Mouse (Mus musculus) hindbrain, postnatal 0 days (tissue): ENCODE results near the gene Cd200. TPM values are rescaled to one million over a fixed set of nuclear protein-coding genes. Genes with fewer than 3 reads are reported as not detected.
"Not testable (repeated sequence)": the region's sequence is repeated elsewhere in the genome, so short reads cannot be mapped to it uniquely, and the experiment has no call there.

ENCODE experiments used
- ATAC-seq: fragments of 200-750 bp; cut with Nextera tagmentation; 2 replicates; pipeline ENCODE4 v1.8.0; 2017; ENCODE audit warnings: mild to moderate bottlenecking, moderate TSS enrichment, moderate library complexity
- DNase-seq: peaks from one replicate; pipeline ENCODE4 v3.0.0-alpha.2; 2015; ENCODE audit warnings: low spot score
- H3K27ac ChIP-seq: fragments of 300-500 bp; sonication (generic); 2 replicates; pipeline ENCODE4 v1.5.1; 2014; ENCODE audit warnings: mild to moderate bottlenecking
- H3K27me3 ChIP-seq: fragments of 300-500 bp; sonication (generic); 2 replicates; pipeline ENCODE4 v1.6.1; 2014; ENCODE audit warnings: low read length, mixed read lengths; ENCODE audit not compliant: insufficient read depth
- H3K36me3 ChIP-seq: fragments of 300-500 bp; sonication (generic); 2 replicates; pipeline ENCODE4 v1.6.1; 2014; ENCODE audit warnings: low read length, mixed read lengths; ENCODE audit not compliant: insufficient read depth
- H3K4me1 ChIP-seq: fragments of 300-500 bp; sonication (generic); 2 replicates; pipeline ENCODE4 v1.6.1; 2014; ENCODE audit warnings: antibody characterized with exemption, low read length, mixed read lengths; ENCODE audit not compliant: insufficient read depth
- H3K4me2 ChIP-seq: fragments of 300-500 bp; sonication (generic); 2 replicates; pipeline ENCODE4 v1.6.1; 2014; ENCODE audit warnings: low read depth, mild to moderate bottlenecking, low read length, moderate library complexity, mixed read lengths
- H3K4me3 ChIP-seq: fragments of 300-500 bp; sonication (generic); 2 replicates; pipeline ENCODE4 v1.5.1; 2014; ENCODE audit warnings: low read length
- H3K9ac ChIP-seq: fragments of 300-500 bp; sonication (generic); replicated peaks from 2 replicates; pipeline ENCODE4 v1.6.1; 2014; ENCODE audit warnings: mild to moderate bottlenecking, low read length, moderate library complexity, mixed read lengths
- H3K9me3 ChIP-seq: fragments of 300-500 bp; sonication (generic); 2 replicates; pipeline ENCODE4 v1.6.1; 2016; ENCODE audit warnings: low read length, mixed read lengths
- CTCF ChIP-seq: IDR thresholded peaks from 2 replicates; pipeline ENCODE4 v1.5.1; 2016; ENCODE audit warnings: antibody characterized with exemption, control low read depth, low read depth
- WGBS: fragments of 180-500 bp; shearing (Covaris S2); extraction: QIAGEN DNeasy Blood & Tissue Kit; methylation state at CpG from one replicate; pipeline ENCODE4 v1.1.7; 2014; 5-methylcytosine and 5-hydroxymethylcytosine counted together
- polyA plus RNA-seq: library from polyadenylated mRNA; unstranded; fragments of >200 nt; fragmentation: Nextera tagmentation; extraction: Ambion mirVana; gene quantifications from 2 replicates; pipeline ENCODE4 v1.2.1, GENCODE M21; 2015
- total RNA-seq: library from RNA; depleted of rRNA; stranded (reverse); fragments of >200 nt; gene quantifications from 2 replicates; pipeline ENCODE4 v1.2.3, GENCODE M21; 2014; rRNA removed

Cd200 gene
- total RNA-seq (210 and 300 TPM in 2 replicates), polyA plus RNA-seq (354 and 385 TPM in 2 replicates)

DNA sequence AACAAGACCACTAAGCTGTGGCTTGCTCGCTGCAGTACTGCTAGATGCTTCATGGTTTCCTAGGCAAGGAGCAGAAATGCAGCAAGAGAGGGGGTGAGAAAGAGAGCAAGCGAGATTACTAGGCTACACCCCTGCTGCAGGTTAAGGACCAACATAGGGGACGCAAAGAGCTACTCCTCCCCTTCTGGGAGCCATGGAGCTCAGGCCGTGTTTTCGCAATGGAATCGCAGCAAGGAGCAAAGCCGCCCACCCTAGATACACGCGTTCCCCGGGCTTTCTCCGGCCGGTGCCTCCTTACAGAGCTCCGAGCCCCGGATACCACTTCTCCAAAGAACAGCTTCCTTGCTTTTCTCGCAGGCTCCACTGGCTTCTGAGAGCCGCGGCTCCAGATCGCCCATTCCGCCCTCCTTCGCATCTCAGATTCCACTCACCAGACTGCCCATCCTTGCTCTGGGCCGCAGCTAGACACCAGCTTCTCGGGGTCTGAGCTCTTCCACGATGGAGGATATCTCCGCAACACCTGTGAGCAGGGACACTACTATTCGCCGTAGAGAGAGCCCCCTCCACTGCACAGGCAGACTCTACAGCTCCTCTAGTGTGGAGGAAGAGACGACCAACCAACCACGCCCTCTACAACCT is at the start of gene Cd200:
Gene Cd200 (minus strand): TSS at position 629 of the 639 bp plus-strand sequence.
- peak within 1 kb of the TSS; percentile 64 for H3K4me2 ChIP-seq
- peak within 1 kb of the TSS; percentile 98 for H3K27ac ChIP-seq
- ATAC-seq (peak; percentile 98), DNase-seq (peak; percentile 85)
- WGBS, result 0% methylated on average over 28 of the region's 28 CpGs
- peak; percentile 66 for TF ChIP-seq CTCF
- H3K9ac ChIP-seq, result peak within 1 kb of the TSS; percentile 90
- H3K9me3 ChIP-seq, result no peaks in the 10 kb centered on the region
- no peaks in the 10 kb centered on the region for H3K27me3 ChIP-seq
- H3K4me1 ChIP-seq, result no peaks in the 10 kb centered on the region
- H3K36me3 ChIP-seq, result no peaks in the 10 kb centered on the region
- peak within 1 kb of the TSS; percentile 81 for H3K4me3 ChIP-seq

DNA sequence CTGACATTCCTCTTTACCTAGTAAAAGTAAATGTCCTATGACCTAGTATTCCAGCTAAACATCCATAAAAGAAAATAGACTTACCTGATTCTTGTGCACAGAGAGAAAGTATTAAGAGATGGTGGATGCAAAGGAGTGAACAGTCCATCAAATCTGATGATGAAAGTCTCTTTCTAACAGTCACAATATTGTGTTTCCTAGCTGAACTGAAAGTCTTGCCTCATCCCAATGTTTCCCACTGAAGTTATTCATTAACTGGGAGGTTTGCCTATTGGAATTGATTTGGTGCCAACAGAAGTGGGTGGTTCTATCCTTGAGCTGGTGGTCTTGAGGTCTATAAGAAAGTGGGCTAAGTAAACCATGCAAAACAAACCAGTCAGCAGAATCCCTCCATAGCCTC is 45.9 kb upstream of the Cd200 start:
- Histone ChIP-seq H3K9me3 (no peaks in the 10 kb centered on the region), H3K27ac (no peak overlapping the region), H3K9ac (no peak overlapping the region), H3K4me3 (no peak overlapping the region), H3K36me3 (no peaks in the 10 kb centered on the region), H3K4me2 (no peak overlapping the region), H3K27me3 (no peaks in the 10 kb centered on the region), H3K4me1 (no peaks in the 10 kb centered on the region)
- DNase-seq (no peak), ATAC-seq (no peak)
- no peak for TF ChIP-seq CTCF

DNA sequence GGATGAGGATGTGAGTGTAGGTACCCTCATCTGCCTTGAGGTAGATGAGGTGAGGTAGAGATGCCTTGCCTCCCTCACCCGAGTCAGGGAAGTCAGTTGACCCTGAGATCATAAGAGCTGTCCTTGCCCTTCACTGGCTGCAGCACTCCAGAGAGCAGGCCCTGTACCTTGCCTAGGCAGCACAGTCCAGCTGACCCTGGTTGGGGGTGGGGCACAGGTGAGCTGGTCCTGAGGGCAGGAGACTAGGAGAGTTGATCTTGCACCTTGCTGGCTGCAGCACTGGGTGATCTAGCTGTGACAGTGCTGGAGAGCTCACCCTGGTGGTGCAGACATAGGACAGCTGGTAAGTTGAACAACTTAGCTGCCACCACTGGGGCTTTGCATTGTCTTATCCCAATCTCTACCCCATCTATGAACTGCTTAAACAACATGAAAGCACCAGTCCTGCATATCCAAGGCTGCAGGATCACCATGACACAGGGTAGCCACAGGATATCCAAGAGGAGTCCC is 28.4 kb upstream of the Cd200 start:
- TF ChIP-seq CTCF, result no peak
- Histone ChIP-seq H3K4me1 (no peaks in the 10 kb centered on the region), H3K27ac (no peak overlapping the region), H3K9me3 (no peaks in the 10 kb centered on the region), H3K9ac (no peak overlapping the region), H3K4me2 (no peak overlapping the region), H3K36me3 (no peaks in the 10 kb centered on the region), H3K4me3 (no peak overlapping the region), H3K27me3 (no peaks in the 10 kb centered on the region)
- no peak for ATAC-seq
- no peak for DNase-seq
- 80% methylated on average over 1 of the region's 1 CpGs for WGBS

DNA sequence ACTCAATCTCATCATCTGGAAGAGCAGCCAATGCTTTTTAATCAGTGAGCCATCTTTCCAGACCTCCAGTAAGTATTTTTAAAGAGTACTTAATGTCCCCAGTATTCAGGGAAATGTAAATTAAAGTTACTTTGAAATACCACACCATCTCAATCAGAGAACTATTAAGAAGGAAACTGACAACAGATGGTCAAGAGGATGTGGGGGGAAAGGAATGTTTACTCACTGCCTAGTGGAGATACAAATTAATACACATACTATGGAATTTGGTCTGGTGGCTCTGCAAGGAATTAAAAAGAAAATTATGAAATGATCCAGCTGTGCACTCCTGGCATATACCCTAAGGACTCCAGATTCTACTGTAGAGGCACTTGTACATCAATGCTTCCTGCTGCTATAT is 26.7 kb upstream of the Cd200 start:
- Histone ChIP-seq H3K36me3 (no peaks in the 10 kb centered on the region), H3K27ac (no peak overlapping the region), H3K4me2 (no peak overlapping the region), H3K9ac (no peak overlapping the region), H3K4me1 (no peaks in the 10 kb centered on the region), H3K4me3 (no peak overlapping the region), H3K9me3 (no peaks in the 10 kb centered on the region), H3K27me3 (no peaks in the 10 kb centered on the region)
- TF ChIP-seq CTCF, result no peak
- ATAC-seq (no peak), DNase-seq (no peak)

DNA sequence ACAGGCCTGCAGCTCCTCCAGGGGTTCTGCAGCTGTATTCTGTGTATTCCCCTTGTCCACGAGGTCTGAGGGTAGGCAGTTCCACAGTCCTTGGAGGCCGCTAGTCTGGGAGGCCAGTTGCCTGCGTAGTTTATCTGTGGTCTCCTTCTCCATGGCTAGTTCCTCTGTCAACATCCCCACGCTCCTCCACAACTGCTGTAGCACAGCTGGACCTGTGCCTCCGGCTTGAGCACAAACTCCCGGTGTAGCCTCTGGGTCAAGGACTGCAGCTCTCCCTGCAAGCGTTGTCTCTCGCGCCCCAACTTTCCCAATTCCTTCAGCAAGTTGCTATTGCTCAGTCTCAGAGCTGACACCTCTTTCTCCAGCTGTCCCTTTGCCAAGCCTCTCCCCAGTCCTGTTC is 18.8 kb upstream of the Cd200 start:
- WGBS, result 90% methylated on average over 9 of the region's 9 CpGs
- Histone ChIP-seq H3K9ac (no peak overlapping the region), H3K4me3 (no peak overlapping the region), H3K4me1 (no peaks in the 10 kb centered on the region), H3K27me3 (no peaks in the 10 kb centered on the region), H3K36me3 (no peaks in the 10 kb centered on the region), H3K27ac (no peak overlapping the region), H3K9me3 (no peaks in the 10 kb centered on the region), H3K4me2 (no peak overlapping the region)
- no peak for TF ChIP-seq CTCF
- ATAC-seq (no peak), DNase-seq (no peak)

DNA sequence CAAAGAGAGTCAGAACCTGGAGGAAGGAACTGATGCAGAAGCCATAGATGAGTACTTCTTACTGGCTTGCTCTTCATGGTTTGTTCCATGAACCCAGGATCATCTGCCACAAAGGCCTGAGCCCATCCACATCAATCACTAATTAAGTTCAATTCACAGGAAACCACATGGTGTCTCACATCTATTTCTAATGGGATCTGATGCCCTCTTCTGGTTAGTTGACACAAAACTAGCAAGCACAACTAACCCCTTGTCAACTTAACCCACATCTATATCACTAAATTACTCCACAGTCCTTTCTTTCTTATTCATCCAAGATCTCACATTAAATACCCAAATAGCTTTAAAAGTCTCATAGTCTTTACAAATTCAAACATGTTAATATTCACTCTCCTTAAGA is 4.6 kb upstream of the Cd200 start:
- H3K4me2 ChIP-seq, result no peak overlapping the region
- no peak overlapping the region for H3K4me3 ChIP-seq
- peak; percentile 35 for TF ChIP-seq CTCF
- peak; percentile 26 for DNase-seq
- H3K4me1 ChIP-seq, result no peaks in the 10 kb centered on the region
- no peak overlapping the region for H3K27ac ChIP-seq
- ATAC-seq, result no peak
- H3K36me3 ChIP-seq, result no peaks in the 10 kb centered on the region
- H3K9ac ChIP-seq, result no peak overlapping the region
- no peaks in the 10 kb centered on the region for H3K27me3 ChIP-seq
- H3K9me3 ChIP-seq, result no peaks in the 10 kb centered on the region

DNA sequence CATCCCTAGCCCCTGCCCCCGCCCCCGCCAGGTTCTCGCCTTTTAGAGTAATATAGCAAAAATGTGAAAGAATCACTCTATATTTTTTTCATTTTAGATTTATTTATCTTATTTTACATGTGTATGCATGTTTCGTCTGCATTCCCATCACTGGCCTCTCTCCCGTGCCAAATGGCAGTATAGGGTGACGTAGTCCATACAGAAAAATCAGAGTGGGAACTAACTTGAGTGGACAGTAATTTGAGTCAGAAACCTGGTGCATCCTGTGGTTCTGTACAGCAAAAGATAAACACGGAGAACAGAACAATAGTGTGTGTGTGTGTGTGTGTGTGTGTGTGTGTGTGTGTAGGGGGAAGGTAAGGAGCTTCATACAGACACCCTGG is 202 bp upstream of the Cd200 start:
- H3K9ac ChIP-seq, result peak overlapping the region; percentile 90
- DNase-seq, H3K4me1 ChIP-seq, H3K36me3 ChIP-seq, H3K27me3 ChIP-seq, H3K9me3 ChIP-seq: not testable (repeated sequence)
- H3K4me2 ChIP-seq, result peak overlapping the region; percentile 64
- WGBS, result 23% methylated on average over 7 of the region's 7 CpGs
- ATAC-seq, result peak; percentile 79
- H3K27ac ChIP-seq, result peak overlapping the region; percentile 98
- peak overlapping the region; percentile 81 for H3K4me3 ChIP-seq
